39 mouse cellular contexts compared by ENCODE assay signal in genomic region chr2:11596690-11597089, GRCm38 (mm10). TPM values are rescaled to one million over a fixed set of nuclear protein-coding genes. Genes with fewer than 3 reads are reported as not detected.
DNase-seq lines count a peak whose midpoint lies in the region; ATAC-seq and TF ChIP-seq lines count a peak whose summit lies in the region.
"Had no signal": no experiment of that assay in that cellular context is flagged by ENCODE, and none has a peak within 500 bp of the region (broad histone marks: within the 10 kb centered on the region; RNA-seq: fewer than 3 reads in every experiment).

No protein-coding gene starts in this region.

- WGBS in intestine, postnatal 0 days = 76% methylated on average over 2 of the region's 2 CpGs
- 85% methylated on average over 2 of the region's 2 CpGs for WGBS in intestine, embryonic 15.5 days

- no peak overlapping the region for H3K4me3 ChIP-seq in intestine, postnatal 0 days (ENCODE audit: low read depth, low read length)
- no peak overlapping the region for H3K4me3 ChIP-seq in intestine, embryonic 15.5 days (replicated peaks)
- H3K4me3 ChIP-seq: embryonic facial prominence, embryonic 10.5 days; embryonic facial prominence, embryonic 15.5 days; forebrain, embryonic 13.5 days; hindbrain, embryonic 13.5 days; kidney, embryonic 15.5 days; layer of hippocampus, adult 2 months; left cerebral cortex, adult 2 months; limb, embryonic 13.5 days; liver, embryonic 13.5 days; midbrain, embryonic 13.5 days; neural tube, embryonic 13.5 days had no signal

- H3K27ac ChIP-seq in intestine, postnatal 0 days (ENCODE audit: low read depth, low read length) = no peak overlapping the region
- no peak overlapping the region for H3K27ac ChIP-seq in intestine, embryonic 15.5 days
- H3K27ac ChIP-seq: embryonic facial prominence, embryonic 10.5 days; embryonic facial prominence, embryonic 15.5 days; forebrain, embryonic 13.5 days; hindbrain, embryonic 13.5 days; kidney, embryonic 15.5 days; layer of hippocampus, adult 2 months; left cerebral cortex, adult 2 months; limb, embryonic 13.5 days; liver, embryonic 13.5 days; midbrain, embryonic 13.5 days; neural tube, embryonic 13.5 days had no signal

- 0 out of 2 replicates have a peak, but pooled peaks have one; percentile 28 for TF ChIP-seq CTCF in intestine, postnatal 0 days (IDR thresholded peaks at IDR 0.05; ENCODE audit: low read depth)

- peaks cover under 1% of the 10 kb centered on the region; the same call in 1 of the 2 replicates for H3K4me1 ChIP-seq in intestine, postnatal 0 days (replicated peaks; ENCODE audit: control insufficient read depth, insufficient read depth, low read length)
- H3K4me1 ChIP-seq in intestine, embryonic 15.5 days (replicated peaks) = peaks cover 3% of the 10 kb centered on the region; the same call in 1 of the 2 replicates

- H3K9ac ChIP-seq in intestine, postnatal 0 days (ENCODE audit: low read depth, low read length) = no peak overlapping the region
- H3K9ac ChIP-seq in intestine, embryonic 15.5 days = no peak overlapping the region
- H3K9ac ChIP-seq: embryonic facial prominence, embryonic 15.5 days; forebrain, embryonic 13.5 days; hindbrain, embryonic 13.5 days; kidney, embryonic 15.5 days; limb, embryonic 13.5 days; liver, embryonic 13.5 days; lung, embryonic 14.5 days; midbrain, embryonic 13.5 days; neural tube, embryonic 13.5 days had no signal

- H3K4me2 ChIP-seq in intestine, postnatal 0 days (replicated peaks; ENCODE audit: low read depth) = no peak overlapping the region
- no peak overlapping the region for H3K4me2 ChIP-seq in intestine, embryonic 15.5 days (replicated peaks)
- H3K4me2 ChIP-seq: embryonic facial prominence, embryonic 15.5 days; forebrain, embryonic 13.5 days; heart, embryonic 11.5 days; hindbrain, embryonic 13.5 days; kidney, embryonic 15.5 days; limb, embryonic 13.5 days; liver, embryonic 13.5 days; lung, embryonic 14.5 days; midbrain, embryonic 13.5 days; neural tube, embryonic 13.5 days had no signal

- no peaks in the 10 kb centered on the region for H3K27me3 ChIP-seq in intestine, postnatal 0 days (replicated peaks; ENCODE audit: control insufficient read depth, insufficient read depth, low read length)
- no peaks in the 10 kb centered on the region for H3K27me3 ChIP-seq in intestine, embryonic 15.5 days (replicated peaks)
- H3K27me3 ChIP-seq: embryonic facial prominence, embryonic 15.5 days; forebrain, embryonic 13.5 days; hindbrain, embryonic 13.5 days; kidney, embryonic 15.5 days; limb, embryonic 13.5 days; liver, embryonic 13.5 days; midbrain, embryonic 13.5 days; neural tube, embryonic 13.5 days had no signal

- DNase-seq in adrenal gland, adult (ENCODE audit: inconsistent age in 2 of 2, low spot score in 1 of 2) = peak; percentile 19 to 65
- DNase-seq in adrenal gland, postnatal 4 days (ENCODE audit: low spot score in 2 of 2) = no peak
- peak; percentile 35 for DNase-seq in MN1 (ENCODE audit: low spot score)
- DNase-seq in kidney, adult 8-10 months = no peak
- DNase-seq: cerebellum, adult 18-20 months; cerebellum, postnatal 10 days; gastrocnemius, postnatal 10 days; heart, postnatal 4 days; kidney, adult 11 months; kidney, postnatal 36 days; liver, embryonic 13.5 days; lung, embryonic 14.5 days; lung, postnatal 14 days; right cerebral cortex, postnatal 4 days; thymus, adult 2 months had no signal

- peaks cover 78% of the 10 kb centered on the region for H3K36me3 ChIP-seq in intestine, postnatal 0 days (ENCODE audit: control insufficient read depth, insufficient read depth)
- H3K36me3 ChIP-seq in intestine, embryonic 15.5 days = peaks cover 31% of the 10 kb centered on the region

- ATAC-seq in intestine, postnatal 0 days = 0 out of 2 replicates have a peak, but pooled peaks have one; percentile 54
- no peak for ATAC-seq in intestine, embryonic 15.5 days
- ATAC-seq in common myeloid progenitor, adult 5-6 weeks (replicated peaks; ENCODE audit: low read depth, poor library complexity, severe bottlenecking) = peak; percentile 60
- no peak for ATAC-seq in megakaryocyte-erythroid progenitor cell, adult 5-6 weeks (replicated peaks; ENCODE audit: low FRiP score, low TSS enrichment, poor library complexity, severe bottlenecking)
- ATAC-seq: activated CD4-positive, CD25-positive, alpha-beta regulatory T cell, adult 4 months; forebrain, embryonic 13.5 days; midbrain, embryonic 13.5 days had no signal

- no peaks in the 10 kb centered on the region for H3K9me3 ChIP-seq in intestine, postnatal 0 days (ENCODE audit: control insufficient read depth)
- H3K9me3 ChIP-seq in intestine, embryonic 15.5 days = no peaks in the 10 kb centered on the region
- H3K9me3 ChIP-seq: embryonic facial prominence, embryonic 10.5 days; embryonic facial prominence, embryonic 15.5 days; forebrain, embryonic 13.5 days; hindbrain, embryonic 13.5 days; kidney, embryonic 15.5 days; limb, embryonic 13.5 days; liver, embryonic 13.5 days; midbrain, embryonic 13.5 days; neural tube, embryonic 13.5 days had no signal

RNA-seq across cellular contexts. Expression of gene Rbm17, which starts 7.3 kb away (rescaled TPM):
- 100 to 1,000 TPM; 136 to 154 TPM for total RNA-seq in adrenal gland, postnatal 4 days (2021)
- 58.1 and 61.8 TPM in 2 replicates for polyA plus RNA-seq in intestine, postnatal 0 days (2015; fragmentation: Nextera tagmentation; extraction: Ambion mirVana)
- 128 and 138 TPM in 2 replicates for polyA plus RNA-seq in intestine, embryonic 15.5 days (2015; fragmentation: Nextera tagmentation; extraction: Ambion mirVana)
- total RNA-seq in common myeloid progenitor, adult 5-6 weeks (2017) = 153 and 213 TPM in 2 replicates
- 185 and 214 TPM in 2 replicates for total RNA-seq in megakaryocyte-erythroid progenitor cell, adult 5-6 weeks (2014; fragmentation: Nextera tagmentation)
- total RNA-seq in megakaryocyte-erythroid progenitor cell, adult 5-6 weeks (2017) = 167 and 217 TPM in 2 replicates

RNA-seq across cellular contexts. Expression of gene Gm17490, which starts 29.4 kb away (rescaled TPM):
- total RNA-seq in adrenal gland, postnatal 4 days (2021) = not detected
- not detected in 2 replicates for polyA plus RNA-seq in intestine, postnatal 0 days (2015; fragmentation: Nextera tagmentation; extraction: Ambion mirVana)
- polyA plus RNA-seq in intestine, embryonic 15.5 days (2015; fragmentation: Nextera tagmentation; extraction: Ambion mirVana) = not detected in 2 replicates
- total RNA-seq in common myeloid progenitor, adult 5-6 weeks (2017) = not detected in 2 replicates
- total RNA-seq in megakaryocyte-erythroid progenitor cell, adult 5-6 weeks (2014; fragmentation: Nextera tagmentation) = not detected in 2 replicates
- not detected in 2 replicates for total RNA-seq in megakaryocyte-erythroid progenitor cell, adult 5-6 weeks (2017)
- total RNA-seq: gastrocnemius, postnatal 10 days; heart, postnatal 4 days; layer of hippocampus, adult 2 months; layer of hippocampus, postnatal 14 days; left cerebral cortex, adult 2 months; left cerebral cortex, postnatal 36 days; MEL had no signal
- polyA plus RNA-seq: activated CD4-positive, CD25-positive, alpha-beta regulatory T cell, adult 4 months; brain, embryonic 14.5 days; cortical plate, adult 2 months; embryonic facial prominence, embryonic 10.5 days; embryonic facial prominence, embryonic 15.5 days; forebrain, embryonic 13.5 days; gonadal fat pad, adult 2 months; heart, embryonic 11.5 days; heart, postnatal 0 days; hindbrain, embryonic 13.5 days; kidney, embryonic 15.5 days; limb, embryonic 13.5 days; liver, embryonic 13.5 days; lung, embryonic 14.5 days; midbrain, embryonic 13.5 days; neural tube, embryonic 13.5 days; spleen, adult 2 months; thymus, adult 2 months had no signal

RNA-seq across cellular contexts. Expression of gene Pfkfb3, which starts 42.8 kb away (rescaled TPM):
- 10 to 100 TPM; 37.2 to 38.1 TPM for total RNA-seq in adrenal gland, postnatal 4 days (2021)
- 12.7 and 13.4 TPM in 2 replicates for polyA plus RNA-seq in intestine, postnatal 0 days (2015; fragmentation: Nextera tagmentation; extraction: Ambion mirVana)
- polyA plus RNA-seq in intestine, embryonic 15.5 days (2015; fragmentation: Nextera tagmentation; extraction: Ambion mirVana) = 18.9 and 20.7 TPM in 2 replicates
- total RNA-seq in common myeloid progenitor, adult 5-6 weeks (2017) = 12.1 and 30.2 TPM in 2 replicates
- 5.4 and 7.9 TPM in 2 replicates for total RNA-seq in megakaryocyte-erythroid progenitor cell, adult 5-6 weeks (2014; fragmentation: Nextera tagmentation)
- 6.2 and 12.1 TPM in 2 replicates for total RNA-seq in megakaryocyte-erythroid progenitor cell, adult 5-6 weeks (2017)

RNA-seq across cellular contexts. Expression of gene Il2ra, which starts 45.9 kb away (rescaled TPM):
- under 1 TPM; 0.14 TPM for total RNA-seq in adrenal gland, postnatal 4 days (2021)
- polyA plus RNA-seq in intestine, postnatal 0 days (2015; fragmentation: Nextera tagmentation; extraction: Ambion mirVana) = 0.05 and 0.16 TPM in 2 replicates
- polyA plus RNA-seq in intestine, embryonic 15.5 days (2015; fragmentation: Nextera tagmentation; extraction: Ambion mirVana) = 0.03 and 0.06 TPM in 2 replicates
- not detected in 2 replicates for total RNA-seq in common myeloid progenitor, adult 5-6 weeks (2017)
- 0.17 TPM in 1 of 2 replicates, not detected in the other for total RNA-seq in megakaryocyte-erythroid progenitor cell, adult 5-6 weeks (2014; fragmentation: Nextera tagmentation)
- total RNA-seq in megakaryocyte-erythroid progenitor cell, adult 5-6 weeks (2017) = not detected in 2 replicates
- total RNA-seq: heart, postnatal 4 days; MEL had no signal
- polyA plus RNA-seq: embryonic facial prominence, embryonic 10.5 days; embryonic facial prominence, embryonic 15.5 days; forebrain, embryonic 13.5 days; heart, embryonic 11.5 days; heart, postnatal 0 days; kidney, embryonic 15.5 days; limb, embryonic 13.5 days; liver, embryonic 13.5 days; lung, embryonic 14.5 days had no signal

Comparison
In these comparisons a context has a peak if more than half of its experiments do, and no peak if none do; other contexts are left out.
1. DNase-seq: peak in adrenal gland, adult (2 of 2) and MN1 (single experiment); none in adrenal gland, postnatal 4 days (0 of 2) and kidney, adult 8-10 months (0 of 2).
2. ATAC-seq: peak in intestine, postnatal 0 days (single experiment) and common myeloid progenitor, adult 5-6 weeks (single experiment); none in intestine, embryonic 15.5 days (single experiment) and megakaryocyte-erythroid progenitor cell, adult 5-6 weeks (single experiment).